Mouse (Mus musculus) heart, adult 18-20 months (tissue): Measurements from ENCODE around the gene Ccdc50. TPM values are rescaled to one million over a fixed set of nuclear protein-coding genes. Genes with fewer than 3 reads are reported as not detected.

Experiments
- DNase-seq, 2 experiments: peaks; one replicate each; pipeline ENCODE4 v3.0.0; 2021 to 2022; ENCODE audit warnings: mixed read lengths in 1 of 2
- total RNA-seq, 2 experiments: library from RNA; stranded (reverse); gene quantifications; 2 replicates each; pipeline ENCODE4 v1.2.3; 2021

Gene Ccdc50
- total RNA-seq, 2 experiments from 2014 or later, result 36.9 to 47.4 TPM

DNA sequence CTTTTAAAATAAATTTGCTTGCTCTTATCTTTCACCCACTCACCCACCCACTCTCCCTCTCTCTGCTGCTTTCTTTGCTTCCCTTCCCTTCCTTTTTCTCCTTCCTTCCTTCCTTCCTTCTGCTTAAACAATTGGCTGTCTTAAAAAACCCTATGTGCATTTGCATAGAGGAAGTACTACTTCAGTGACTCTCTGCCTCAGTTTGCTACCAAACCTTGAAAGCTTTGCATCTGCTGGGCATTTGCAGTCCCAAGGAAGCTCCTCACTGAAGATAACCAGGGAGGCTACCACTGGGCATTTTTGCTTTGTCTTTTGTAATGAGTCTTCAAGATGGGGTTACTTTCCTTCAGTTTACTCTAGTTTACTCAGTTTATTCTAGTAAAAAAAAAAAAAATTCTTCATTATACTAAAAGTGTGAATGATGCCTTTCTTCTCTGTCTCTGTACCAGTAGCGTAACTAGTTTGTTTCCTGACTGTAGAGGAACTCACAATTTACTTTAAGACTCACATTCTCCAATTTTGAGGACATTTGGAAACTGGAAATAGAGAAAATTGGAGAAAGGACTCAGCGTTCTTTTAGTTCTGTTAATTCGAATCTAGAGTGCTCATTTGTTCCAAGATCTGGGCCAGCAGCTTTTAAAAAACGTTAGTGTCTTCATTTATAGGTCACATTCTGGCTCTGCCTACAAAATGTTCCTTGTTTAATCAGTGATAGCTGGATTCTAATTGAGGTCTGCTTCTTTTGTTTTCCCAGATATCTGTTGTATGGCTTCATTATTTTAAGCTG is 6.8 kb downstream of the Ccdc50 start:
- DNase-seq, result peak in 1 of 2 experiments; percentile 44

DNA sequence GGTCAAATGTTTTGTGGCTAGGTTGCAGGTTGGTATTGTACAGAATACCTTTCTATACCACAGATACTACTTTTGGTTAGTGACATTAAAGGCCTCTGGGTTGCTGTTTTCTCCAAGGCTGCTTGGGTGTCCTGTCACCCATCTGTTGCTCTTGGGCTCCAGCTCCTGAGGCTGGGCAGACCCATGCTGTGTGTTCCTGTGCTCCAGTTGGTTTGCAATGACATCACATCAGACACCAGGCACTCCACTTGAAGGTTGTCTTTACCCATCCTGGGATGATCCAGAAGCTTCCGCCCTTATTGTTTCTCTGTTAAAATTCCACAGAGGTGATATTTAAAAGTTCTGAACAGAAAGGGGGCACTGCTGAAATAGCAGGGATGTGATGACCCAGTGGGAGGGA is 8.3 kb downstream of the Ccdc50 start:
- DNase-seq, result no peak

DNA sequence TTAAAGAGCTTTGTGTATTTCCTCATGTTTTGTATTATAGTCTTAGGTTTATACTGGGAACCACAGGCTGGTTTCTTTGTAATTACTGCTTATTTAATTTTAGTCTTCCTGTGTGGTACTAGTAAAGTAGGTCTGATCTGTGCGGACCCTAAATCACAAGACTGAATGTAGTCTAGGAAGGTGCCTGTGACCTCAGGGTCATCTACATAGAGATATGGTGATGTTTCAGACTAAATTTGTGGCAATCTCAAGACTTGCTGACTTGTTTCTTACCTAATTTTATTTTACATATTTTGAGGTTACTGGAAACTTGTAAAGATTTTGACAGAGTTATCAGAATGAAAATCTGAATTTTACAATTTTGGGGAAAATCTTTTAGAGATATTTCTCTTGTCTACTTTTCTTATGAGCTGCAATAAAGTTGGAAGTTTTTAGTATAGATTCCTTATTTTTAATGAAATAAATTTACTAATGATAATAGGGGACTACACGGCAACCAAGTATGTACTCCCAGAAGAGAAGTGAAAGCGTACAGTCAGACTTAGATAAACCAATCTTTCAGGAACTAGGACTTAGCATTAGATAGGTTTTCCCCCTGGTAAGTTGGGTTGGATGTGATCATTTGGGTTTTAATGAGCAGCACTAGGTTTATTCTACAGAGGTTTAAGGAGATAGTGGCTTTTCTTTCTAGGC is 10.5 kb downstream of the Ccdc50 start:
- no peak for DNase-seq

DNA sequence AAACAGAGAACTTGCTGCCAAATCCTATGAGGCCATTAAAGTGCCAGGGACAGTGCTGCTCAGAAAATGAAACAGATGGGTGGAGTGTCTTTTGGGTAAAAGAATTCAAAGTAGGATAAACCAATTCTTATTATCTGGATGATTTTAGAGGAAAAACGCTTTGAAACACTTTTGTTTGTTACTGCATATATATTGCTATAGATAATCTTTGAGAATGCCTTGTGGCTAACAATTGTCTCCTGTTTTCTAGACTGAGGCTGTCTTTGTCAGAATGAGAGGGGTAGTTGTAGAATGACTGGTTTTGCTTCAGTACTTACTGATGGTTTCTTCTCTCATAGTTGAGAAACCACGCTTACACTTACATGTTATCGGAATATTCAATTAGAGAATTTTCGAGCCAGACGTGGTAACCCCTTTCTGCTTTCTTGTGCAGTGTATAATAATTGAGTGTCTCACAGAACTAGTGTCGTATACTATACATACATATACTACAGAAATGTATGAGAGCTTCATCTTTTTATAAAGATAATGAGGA is 11.1 kb downstream of the Ccdc50 start:
- DNase-seq, result no peak

DNA sequence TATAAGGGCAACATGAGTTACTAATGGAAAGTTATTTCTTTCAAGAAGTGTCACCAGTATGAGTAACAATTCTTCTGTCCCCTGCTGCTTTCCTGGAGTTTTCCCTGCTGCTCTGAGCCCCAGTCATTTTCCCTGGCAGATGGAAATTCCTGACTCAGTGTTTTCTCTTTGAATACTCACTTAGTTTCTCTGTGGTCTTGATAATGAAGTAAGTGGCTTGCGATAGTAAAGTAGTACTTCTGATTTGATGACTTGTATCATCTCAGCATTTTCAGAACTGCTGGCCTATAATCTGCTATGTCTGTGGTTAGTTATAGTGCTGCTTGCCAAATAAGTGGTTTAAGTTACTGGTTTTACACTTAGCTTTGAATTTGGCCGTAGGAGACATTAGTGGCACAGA is 12.9 kb downstream of the Ccdc50 start:
- DNase-seq, result no peak

DNA sequence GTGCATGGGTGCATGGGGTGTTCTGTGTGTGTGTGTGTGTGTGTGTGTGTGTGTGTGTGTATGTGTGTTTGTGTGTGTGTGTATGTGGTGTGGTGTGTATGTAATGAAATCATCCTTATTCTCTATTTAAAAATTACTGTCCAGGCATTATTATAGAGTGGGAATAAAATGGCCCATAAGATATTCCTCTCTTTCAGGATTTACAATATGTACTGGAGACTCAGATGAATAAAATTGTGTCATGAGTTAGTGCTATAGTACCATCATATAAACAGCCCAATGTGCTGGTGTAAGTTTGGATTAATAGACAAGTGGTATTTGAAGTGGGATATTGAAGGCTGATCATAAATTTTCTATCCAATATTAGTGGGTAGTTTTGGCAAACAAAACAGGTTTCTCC is 15.4 kb downstream of the Ccdc50 start:
- DNase-seq, result no peak

DNA sequence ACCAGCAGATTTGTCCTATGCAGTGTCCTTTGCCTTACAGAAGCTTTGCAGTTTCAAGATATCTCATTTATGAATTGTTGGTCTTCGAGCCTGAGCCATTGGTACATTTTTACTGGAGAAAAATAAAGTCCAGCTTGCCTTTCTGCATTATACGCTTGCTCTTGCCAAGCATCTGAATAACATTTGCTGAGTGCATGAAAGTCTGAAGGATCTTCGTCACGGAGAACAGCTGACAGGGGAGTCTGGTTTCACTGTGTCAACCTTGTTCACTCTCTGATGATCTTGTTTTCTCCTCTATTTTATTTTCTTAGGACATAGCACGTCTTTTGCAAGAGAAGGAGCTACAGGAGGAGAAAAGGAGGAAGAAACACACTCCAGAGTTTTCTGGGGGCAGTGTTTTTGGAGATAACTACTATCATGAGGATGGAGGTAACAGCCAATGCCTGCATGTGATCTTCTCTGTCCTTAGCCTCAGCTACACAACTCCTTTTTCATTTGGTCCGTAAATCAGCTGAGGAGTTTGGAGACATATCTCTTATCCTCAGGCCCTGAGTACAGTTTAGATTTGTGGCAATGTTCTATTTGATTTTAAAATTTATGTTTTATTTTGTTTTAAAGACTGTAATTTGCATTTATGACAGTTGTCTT is 28.4 kb downstream of the Ccdc50 start:
- no peak for DNase-seq

DNA sequence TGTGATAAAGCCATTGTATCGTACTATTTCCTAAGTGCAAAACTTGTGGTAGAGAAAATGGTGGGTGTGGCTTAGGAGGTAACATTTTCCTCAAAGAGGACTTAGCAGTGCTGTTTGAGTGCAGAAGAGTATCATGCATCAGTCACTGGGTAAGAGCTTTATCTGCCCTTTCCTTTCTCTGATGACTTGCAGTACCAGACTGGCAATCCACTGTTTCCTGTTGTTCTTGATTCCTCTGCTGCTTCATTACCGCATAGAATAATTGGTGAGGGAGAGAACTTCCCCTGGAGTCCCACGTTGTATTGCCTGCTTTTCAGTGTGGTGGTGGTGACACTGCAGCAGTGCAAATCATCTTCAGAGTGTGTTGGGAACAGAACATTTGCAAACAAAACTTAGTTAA is 29.0 kb downstream of the Ccdc50 start:
- DNase-seq, result no peak

DNA sequence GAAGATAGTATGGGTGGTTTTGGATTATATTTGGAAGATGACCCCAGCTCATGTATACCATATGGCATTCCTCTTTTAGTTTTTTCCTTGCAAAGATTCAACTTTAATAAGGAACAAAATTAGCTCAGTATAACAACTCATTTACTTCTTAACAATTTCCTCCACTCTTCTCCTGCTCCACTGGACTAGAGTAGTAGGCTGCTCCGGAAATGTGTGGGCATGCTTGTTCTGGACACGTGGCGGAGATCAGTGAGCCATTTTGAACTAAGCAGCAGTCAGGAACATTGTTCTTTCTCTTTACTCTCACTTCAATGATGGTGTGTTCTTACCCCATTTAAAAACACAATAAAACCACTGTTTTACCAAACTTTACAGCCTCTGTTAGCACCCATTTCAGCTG is 32.3 kb downstream of the Ccdc50 start:
- no peak for DNase-seq

DNA sequence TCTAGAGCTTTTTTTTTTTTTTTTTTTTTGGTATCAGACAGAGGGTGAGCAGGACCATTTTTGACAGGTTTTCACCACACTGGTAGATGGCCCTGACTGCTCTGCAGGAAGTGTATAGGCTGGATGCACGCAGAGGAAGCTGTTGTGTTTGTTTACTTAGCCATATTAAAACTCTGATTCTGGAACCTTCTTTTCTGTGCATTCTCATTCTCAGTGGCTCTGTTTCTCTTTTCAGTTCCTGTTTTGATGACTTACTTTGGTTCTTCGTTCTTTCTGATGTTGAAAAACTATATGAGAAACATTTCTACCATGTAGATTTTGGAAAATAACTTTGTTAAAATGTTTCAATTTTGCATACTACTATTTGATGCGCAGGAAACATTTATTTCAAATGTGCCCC is 46.4 kb downstream of the Ccdc50 start:
- no peak for DNase-seq

DNA sequence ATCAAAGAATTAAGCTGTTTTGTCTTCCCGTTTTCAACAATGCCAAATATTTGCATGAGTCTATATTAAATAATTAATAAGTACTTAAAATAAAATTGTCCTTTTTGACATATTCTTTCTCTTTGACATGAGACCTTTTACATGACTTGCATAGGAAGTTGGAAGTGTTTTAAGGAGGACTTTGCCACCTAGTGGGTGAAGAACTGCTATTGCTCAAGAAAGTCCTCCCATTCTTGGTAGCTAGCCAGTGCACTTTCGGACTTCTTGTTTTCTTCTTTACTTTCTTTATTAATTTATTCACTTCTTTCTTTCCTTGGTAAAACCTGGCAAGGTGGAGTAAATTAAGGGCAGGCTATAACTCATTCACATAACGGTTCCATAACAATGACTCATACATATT is 55.3 kb downstream of the Ccdc50 start:
- peak in 1 of 2 experiments; percentile 12 for DNase-seq

DNA sequence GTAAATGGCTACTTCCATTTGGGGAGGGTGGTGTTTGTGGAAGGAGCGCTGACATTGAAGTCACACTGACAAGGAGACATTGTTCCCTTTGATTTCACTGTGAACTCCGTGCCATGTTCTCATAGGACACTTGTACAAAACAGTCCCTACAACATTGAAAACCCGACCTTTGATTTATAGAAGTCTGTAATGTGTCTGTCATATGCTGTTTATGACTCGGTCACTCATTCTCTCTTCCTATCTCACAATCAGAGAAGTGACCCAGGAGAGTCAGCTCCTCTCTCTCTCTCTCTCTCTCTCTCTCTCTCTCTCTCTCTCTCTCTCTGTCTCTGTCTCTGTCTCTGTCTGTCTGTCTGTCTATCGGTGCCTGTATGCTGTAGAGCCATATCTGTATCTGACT is 60.7 kb downstream of the Ccdc50 start:
- no peak for DNase-seq

DNA sequence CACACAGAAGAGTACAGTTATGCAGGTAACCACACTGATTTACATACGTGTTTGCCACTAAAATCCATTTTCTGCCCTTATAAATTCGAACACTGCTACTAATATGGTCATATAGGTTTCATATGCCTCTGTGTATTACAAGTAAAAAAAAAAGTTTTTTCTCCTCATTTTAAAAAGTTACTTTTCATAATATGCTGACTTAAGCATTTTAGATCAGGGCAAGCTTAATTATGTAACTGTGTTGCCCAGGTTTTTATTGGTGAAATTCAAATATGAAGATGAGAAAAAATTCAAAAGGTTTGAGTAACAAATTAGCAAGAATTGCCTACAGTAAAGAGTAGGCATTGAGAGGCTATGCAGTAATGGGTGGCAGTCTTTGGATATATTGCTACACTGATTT is 62.0 kb downstream of the Ccdc50 start:
- no peak for DNase-seq

DNA sequence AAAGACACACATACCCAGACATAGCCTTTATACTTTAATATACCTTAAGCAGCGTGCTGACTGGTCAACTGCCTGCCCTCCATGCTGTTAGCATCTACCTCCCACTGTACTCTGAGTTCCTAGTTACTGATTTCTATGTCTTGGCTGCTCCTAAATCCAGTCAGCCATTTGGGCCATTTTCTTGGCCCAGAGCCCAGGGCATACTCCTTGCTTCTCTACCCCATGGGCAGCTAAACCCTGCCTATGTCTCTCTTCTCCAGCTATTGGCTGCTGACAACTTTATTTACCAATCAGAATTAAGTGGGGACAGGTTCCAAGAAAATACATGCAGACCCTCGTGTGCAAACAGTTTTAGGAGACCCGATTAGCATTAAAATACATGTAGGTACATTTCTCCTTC is 64.7 kb downstream of the Ccdc50 start:
- peak in 1 of 2 experiments; percentile 10 for DNase-seq

DNA sequence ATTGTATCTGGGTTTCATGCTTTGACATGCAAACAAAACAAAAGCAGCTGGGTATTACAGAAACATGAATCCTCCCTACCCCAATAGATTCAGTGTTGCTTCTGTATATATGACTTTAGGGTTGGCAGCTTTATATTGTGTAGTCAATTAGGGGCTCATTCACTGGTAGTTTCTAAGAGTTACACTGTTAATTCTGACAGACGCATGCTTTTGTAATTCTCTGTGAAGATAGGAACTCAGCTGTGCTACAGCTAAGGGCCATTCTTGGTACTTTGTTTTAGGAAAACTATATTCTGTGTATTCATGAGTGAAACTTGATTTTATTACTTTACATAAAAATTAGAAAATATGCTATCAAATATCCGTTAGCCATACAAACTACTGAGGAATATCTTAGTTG is 65.2 kb downstream of the Ccdc50 start:
- no peak for DNase-seq

DNA sequence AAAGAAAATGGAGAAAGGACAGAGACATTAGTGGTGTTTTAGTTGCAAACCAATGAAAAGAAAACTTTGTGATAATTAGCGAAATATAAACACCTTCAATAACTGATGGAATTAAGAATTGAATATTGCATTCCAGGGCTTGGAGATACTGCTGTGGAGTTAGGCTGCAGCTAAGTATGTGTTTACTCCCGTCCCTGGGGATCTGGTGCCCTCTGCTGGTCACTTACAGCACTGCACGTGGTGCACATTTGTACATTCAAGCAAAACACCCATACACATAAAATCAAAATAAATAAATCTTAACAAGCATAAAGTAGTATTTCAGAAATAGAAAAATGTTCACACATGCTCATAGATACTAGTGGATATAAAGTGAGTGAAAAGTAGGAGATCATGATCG is 68.6 kb downstream of the Ccdc50 start:
- DNase-seq, result peak; percentile 54 to 90

DNA sequence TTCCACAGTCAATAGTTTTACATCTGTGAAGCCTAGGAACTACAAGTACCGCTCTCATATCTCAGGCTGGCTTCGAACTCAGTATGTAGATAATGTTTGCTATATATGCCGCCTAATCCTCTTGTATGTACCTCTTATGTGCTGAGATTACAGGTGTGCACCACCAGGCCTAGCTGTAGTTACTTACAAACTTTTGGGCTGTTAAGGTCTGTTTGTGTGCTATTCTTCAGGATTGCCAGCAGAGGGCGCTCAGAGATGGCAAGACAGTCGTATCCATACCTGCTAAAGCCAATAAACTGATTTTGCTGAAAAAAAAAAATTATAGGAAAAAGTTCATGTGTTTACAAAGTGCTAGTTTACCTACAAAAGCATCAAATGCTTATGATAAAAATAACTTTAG is 80.1 kb downstream of the Ccdc50 start:
- DNase-seq, result peak in 1 of 2 experiments; percentile 33

DNA sequence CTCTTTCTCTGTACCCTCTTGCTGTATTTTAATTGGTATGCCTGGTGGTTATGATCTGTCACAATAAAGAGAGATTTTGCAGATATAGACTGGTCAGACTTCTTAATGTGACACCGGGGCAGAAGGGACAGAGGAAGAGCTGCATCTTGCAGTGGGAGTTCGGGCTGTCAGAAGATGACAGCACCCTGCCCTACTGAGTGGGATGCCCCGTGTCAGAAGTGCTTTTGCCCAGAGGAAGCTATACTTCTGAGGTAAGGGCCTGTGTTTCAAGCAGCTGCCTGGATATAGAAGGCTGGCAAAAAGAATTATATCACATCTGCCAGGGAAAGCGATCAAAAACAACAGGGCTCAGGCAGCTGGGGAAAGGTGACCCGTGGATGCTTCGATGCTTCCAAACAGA is 82.7 kb downstream of the Ccdc50 start:
- DNase-seq, result no peak

DNA sequence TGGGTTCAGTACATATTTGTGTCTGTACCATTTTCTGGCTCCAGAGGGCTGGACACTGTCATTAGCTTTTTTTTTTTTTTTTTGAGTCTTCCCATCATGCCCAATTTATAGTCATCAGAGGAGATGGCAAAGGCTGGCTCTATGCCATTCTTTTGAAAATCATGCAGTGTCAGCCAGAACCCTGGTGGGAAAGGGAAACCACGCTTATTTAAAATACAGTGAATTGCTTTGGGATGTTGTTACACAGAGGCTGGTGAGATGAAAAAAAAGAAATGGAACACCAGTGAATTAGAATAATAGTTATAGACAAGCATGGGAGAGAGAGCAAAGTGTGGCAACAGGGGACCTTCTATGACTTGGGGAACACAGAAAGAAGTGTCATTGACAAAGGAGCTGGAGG is 95.2 kb downstream of the Ccdc50 start:
- no peak for DNase-seq
